Mouse (Mus musculus): ENCODE measurements around the gene Yipf7.

Yipf7 gene

GRCm38 (mm10) chr5:69542489-69542888 is at the start of gene Yipf7:
Gene Yipf7, minus strand, starts transcription at chr5:69542648.
- no peak for DNase-seq (ENCODE audit: low read depth)

- peak; percentile 90 for DNase-seq (ENCODE audit: low read depth)
Measured at GRCm38 (mm10) chr5:69591640-69592461, 49.4 kb upstream of the Yipf7 start, which contains the start of gene Gnpda2. Gene Gnpda2, minus strand, starts transcription at chr5:69592340.

GRCm38 (mm10) chr5:69557404-69557935 is 15.0 kb upstream of the Yipf7 start:
- peak; percentile 77 for DNase-seq (ENCODE audit: low read depth)

GRCm38 (mm10) chr5:69556628-69557403 is 14.4 kb upstream of the Yipf7 start, which contains the start of gene Guf1:
Gene Guf1, plus strand, starts transcription at chr5:69556923.
- DNase-seq (ENCODE audit: low read depth), result peak; percentile 92

GRCm38 (mm10) chr5:69541680-69542079 is 768 bp downstream of the Yipf7 start:
- DNase-seq (ENCODE audit: low read depth), result peak; percentile 17

GRCm38 (mm10) chr5:69523944-69524343 is 18.5 kb downstream of the Yipf7 start:
- peak; percentile 5 for DNase-seq (ENCODE audit: low read depth)

GRCm38 (mm10) chr5:69522064-69522463 is 20.4 kb downstream of the Yipf7 start:
- DNase-seq (ENCODE audit: low read depth), result peak; percentile 36

- DNase-seq (ENCODE audit: low read depth), result peak; percentile 70
Measured at GRCm38 (mm10) chr5:69520661-69521278, 21.7 kb downstream of the Yipf7 start.

- DNase-seq (ENCODE audit: low read depth), result no peak
Measured at GRCm38 (mm10) chr5:69512203-69512602, 30.2 kb downstream of the Yipf7 start.

- DNase-seq (ENCODE audit: low read depth), result no peak
Measured at GRCm38 (mm10) chr5:69511631-69512030, 30.8 kb downstream of the Yipf7 start.

GRCm38 (mm10) chr5:69507045-69507444 is 35.4 kb downstream of the Yipf7 start:
- DNase-seq (ENCODE audit: low read depth), result no peak

GRCm38 (mm10) chr5:69489046-69489445 is 53.4 kb downstream of the Yipf7 start:
- DNase-seq (ENCODE audit: low read depth), result no peak

- no peak for DNase-seq (ENCODE audit: low read depth)
Measured at GRCm38 (mm10) chr5:69467520-69467919, 74.9 kb downstream of the Yipf7 start.
